Mouse (Mus musculus) neural tube, embryonic 12.5 days (tissue): ENCODE results near the gene Arf4. TPM values are rescaled to one million over a fixed set of nuclear protein-coding genes. Genes with fewer than 3 reads are reported as not detected.
"Not testable (repeated sequence)": the region's sequence is repeated elsewhere in the genome, so short reads cannot be mapped to it uniquely, and the experiment has no call there.

Experiments
- ATAC-seq: fragments of 200-750 bp; cut with Nextera tagmentation; 2 replicates; pipeline ENCODE4 v1.8.0; 2017; ENCODE audit warnings: low read depth, mild to moderate bottlenecking, moderate TSS enrichment, moderate library complexity; ENCODE audit not compliant: low FRiP score
- H3K27ac ChIP-seq: fragments of 300-500 bp; sonication (generic); 2 replicates; pipeline ENCODE4 v1.5.1; 2016
- H3K27me3 ChIP-seq: fragments of 300-500 bp; sonication (generic); replicated peaks from 2 replicates; pipeline ENCODE4 v1.6.1; 2016; ENCODE audit warnings: mild to moderate bottlenecking
- H3K36me3 ChIP-seq: fragments of 300-500 bp; sonication (generic); 2 replicates; pipeline ENCODE4 v1.6.1; 2016; ENCODE audit warnings: mild to moderate bottlenecking
- H3K4me1 ChIP-seq: fragments of 300-500 bp; sonication (generic); 2 replicates; pipeline ENCODE4 v1.6.1; 2016
- H3K4me2 ChIP-seq: fragments of 300-500 bp; sonication (generic); replicated peaks from 2 replicates; pipeline ENCODE4 v1.6.1; 2016; ENCODE audit warnings: mild to moderate bottlenecking
- H3K4me3 ChIP-seq: fragments of 300-500 bp; sonication (generic); 2 replicates; pipeline ENCODE4 v1.5.1; 2016
- H3K9ac ChIP-seq: fragments of 300-500 bp; sonication (generic); 2 replicates; pipeline ENCODE4 v1.6.1; 2016; ENCODE audit warnings: mild to moderate bottlenecking
- H3K9me3 ChIP-seq: fragments of 300-500 bp; sonication (generic); 2 replicates; pipeline ENCODE4 v1.6.1; 2016; ENCODE audit warnings: mild to moderate bottlenecking
- WGBS: fragments of 180-500 bp; shearing (Covaris S2); methylation state at CpG from one replicate; pipeline ENCODE4 v1.1.7; 2016; 5-methylcytosine and 5-hydroxymethylcytosine counted together
- polyA plus RNA-seq: library from polyadenylated mRNA; unstranded; fragments of >200 nt; fragmentation: Nextera tagmentation; extraction: Ambion mirVana; gene quantifications from 2 replicates; pipeline ENCODE4 v1.2.1, GENCODE M21; 2016

Arf4 gene
- polyA plus RNA-seq, 1 experiment from 2014 or later = 596 TPM

GRCm38 (mm10) chr14:26668371-26669291, 30.8 kb downstream of the Arf4 start:
- H3K27me3 ChIP-seq = no peaks in the 10 kb centered on the region
- peak overlapping the region; percentile 100 for H3K4me2 ChIP-seq
- ATAC-seq = peak; percentile 50; the same call in 1 of the 2 replicates
- H3K27ac ChIP-seq = peak overlapping the region; percentile 47; the same call in 1 of the 2 replicates
- peak overlapping the region; percentile 97 for H3K4me3 ChIP-seq
- 1% methylated on average over 73 of the region's 73 CpGs for WGBS
- H3K9ac ChIP-seq = peak overlapping the region; percentile 87
- H3K36me3 ChIP-seq = peaks cover 17% of the 10 kb centered on the region
- H3K4me1 ChIP-seq = peaks cover 26% of the 10 kb centered on the region
- H3K9me3 ChIP-seq = no peaks in the 10 kb centered on the region

GRCm38 (mm10) chr14:26669292-26670073, 31.6 kb downstream of the Arf4 start, which contains the start of gene Pde12:
TSS of gene Pde12 (minus strand) at chr14:26669883.
- ATAC-seq = peak; percentile 94
- H3K4me3 ChIP-seq = peak within 1 kb of the TSS; percentile 97

GRCm38 (mm10) chr14:26670964-26671363, 33.1 kb downstream of the Arf4 start:
- no peak overlapping the region for H3K9ac ChIP-seq
- H3K4me1 ChIP-seq = peaks cover 26% of the 10 kb centered on the region
- peaks cover 3% of the 10 kb centered on the region; the same call in 1 of the 2 replicates for H3K27me3 ChIP-seq
- H3K4me2 ChIP-seq = no peak overlapping the region
- no peak overlapping the region for H3K4me3 ChIP-seq
- peaks cover 2% of the 10 kb centered on the region for H3K36me3 ChIP-seq
- no peaks in the 10 kb centered on the region for H3K9me3 ChIP-seq
- ATAC-seq = no peak
- no peak overlapping the region for H3K27ac ChIP-seq

More at GRCm38 (mm10) chr14:26669292-26670073, 31.6 kb downstream of the Arf4 start, which contains the start of gene Pde12:
- no peaks in the 10 kb centered on the region for H3K9me3 ChIP-seq
- H3K9ac ChIP-seq = peak within 1 kb of the TSS; percentile 87
- H3K4me1 ChIP-seq = peaks cover 26% of the 10 kb centered on the region
- H3K4me2 ChIP-seq = peak within 1 kb of the TSS; percentile 100
- peak within 1 kb of the TSS; percentile 47; the same call in 1 of the 2 replicates for H3K27ac ChIP-seq
- H3K36me3 ChIP-seq = peaks cover 14% of the 10 kb centered on the region
- no peaks in the 10 kb centered on the region for H3K27me3 ChIP-seq
- WGBS = under 1% methylated on average over 70 of the region's 70 CpGs

GRCm38 (mm10) chr14:26671870-26672615, 34.2 kb downstream of the Arf4 start:
- 72% methylated on average over 17 of the region's 17 CpGs for WGBS

GRCm38 (mm10) chr14:26674476-26675169, 36.7 kb downstream of the Arf4 start:
- H3K4me3 ChIP-seq = not testable (repeated sequence)

More at GRCm38 (mm10) chr14:26671870-26672615, 34.2 kb downstream of the Arf4 start:
- not testable (repeated sequence) for ATAC-seq, H3K4me3 ChIP-seq, H3K4me2 ChIP-seq, H3K27ac ChIP-seq, H3K9me3 ChIP-seq, H3K27me3 ChIP-seq, H3K9ac ChIP-seq, H3K36me3 ChIP-seq
- H3K4me1 ChIP-seq = peaks cover 22% of the 10 kb centered on the region

GRCm38 (mm10) chr14:26675371-26675770, 37.5 kb downstream of the Arf4 start:
- H3K36me3 ChIP-seq = no peaks in the 10 kb centered on the region

More at GRCm38 (mm10) chr14:26674476-26675169, 36.7 kb downstream of the Arf4 start:
- not testable (repeated sequence) for H3K9me3 ChIP-seq, H3K4me1 ChIP-seq, H3K27ac ChIP-seq, H3K27me3 ChIP-seq, H3K9ac ChIP-seq, ATAC-seq, H3K4me2 ChIP-seq, H3K36me3 ChIP-seq
- WGBS = 92% methylated on average over 2 of the region's 2 CpGs

GRCm38 (mm10) chr14:26675791-26676190, 37.9 kb downstream of the Arf4 start:
- Histone ChIP-seq H3K9me3 (no peaks in the 10 kb centered on the region), H3K36me3 (no peaks in the 10 kb centered on the region), H3K4me3 (no peak overlapping the region), H3K9ac (no peak overlapping the region), H3K4me2 (no peak overlapping the region), H3K27ac (no peak overlapping the region), H3K4me1 (no peaks in the 10 kb centered on the region), H3K27me3 (peaks cover 4% of the 10 kb centered on the region; the same call in 1 of the 2 replicates)
- WGBS = 83% methylated on average over 5 of the region's 5 CpGs
- ATAC-seq = no peak

More at GRCm38 (mm10) chr14:26675371-26675770, 37.5 kb downstream of the Arf4 start:
- peaks cover 4% of the 10 kb centered on the region; the same call in 1 of the 2 replicates for H3K27me3 ChIP-seq
- H3K4me1 ChIP-seq = peaks cover 4% of the 10 kb centered on the region; the same call in 1 of the 2 replicates
- H3K27ac ChIP-seq = no peak overlapping the region
- no peak overlapping the region for H3K9ac ChIP-seq
- H3K4me3 ChIP-seq = no peak overlapping the region
- no peaks in the 10 kb centered on the region for H3K9me3 ChIP-seq
- no peak overlapping the region for H3K4me2 ChIP-seq
- WGBS = 23% methylated on average over 12 of the region's 12 CpGs
- ATAC-seq = no peak

- Histone ChIP-seq H3K36me3 (no peaks in the 10 kb centered on the region), H3K27ac (no peak overlapping the region), H3K9ac (no peak overlapping the region), H3K4me2 (no peak overlapping the region), H3K9me3 (no peaks in the 10 kb centered on the region), H3K4me3 (no peak overlapping the region), H3K27me3 (no peaks in the 10 kb centered on the region), H3K4me1 (no peaks in the 10 kb centered on the region)
- ATAC-seq = no peak
- 65% methylated on average over 2 of the region's 2 CpGs for WGBS
Measured at GRCm38 (mm10) chr14:26690727-26691126, 52.9 kb downstream of the Arf4 start.

- no peaks in the 10 kb centered on the region for H3K36me3 ChIP-seq
- H3K4me3 ChIP-seq = no peak overlapping the region
- no peak overlapping the region for H3K27ac ChIP-seq
- H3K4me1 ChIP-seq = no peaks in the 10 kb centered on the region
- H3K9me3 ChIP-seq = no peaks in the 10 kb centered on the region
- no peak overlapping the region for H3K9ac ChIP-seq
- 61% methylated on average over 2 of the region's 2 CpGs for WGBS
- ATAC-seq = no peak
- no peaks in the 10 kb centered on the region for H3K27me3 ChIP-seq
- no peak overlapping the region for H3K4me2 ChIP-seq
Measured at GRCm38 (mm10) chr14:26691363-26691762, 53.5 kb downstream of the Arf4 start.

GRCm38 (mm10) chr14:26692974-26693373, 55.1 kb downstream of the Arf4 start, which contains the start of gene Dnah12:
TSS of gene Dnah12 (plus strand) at chr14:26693274.
- ATAC-seq = no peak
- H3K27ac ChIP-seq = no peak within 1 kb of the TSS
- no peaks in the 10 kb centered on the region for H3K9me3 ChIP-seq
- H3K4me3 ChIP-seq = no peak within 1 kb of the TSS
- 89% methylated on average over 3 of the region's 3 CpGs for WGBS
- no peaks in the 10 kb centered on the region for H3K4me1 ChIP-seq
- no peaks in the 10 kb centered on the region for H3K27me3 ChIP-seq
- no peak within 1 kb of the TSS for H3K9ac ChIP-seq
- no peak within 1 kb of the TSS for H3K4me2 ChIP-seq
- H3K36me3 ChIP-seq = no peaks in the 10 kb centered on the region

GRCm38 (mm10) chr14:26697912-26698311, 60.0 kb downstream of the Arf4 start:
- Histone ChIP-seq H3K9me3 (no peaks in the 10 kb centered on the region), H3K27me3 (no peaks in the 10 kb centered on the region), H3K4me2 (no peak overlapping the region), H3K4me3 (no peak overlapping the region), H3K36me3 (no peaks in the 10 kb centered on the region), H3K9ac (no peak overlapping the region), H3K27ac (no peak overlapping the region), H3K4me1 (no peaks in the 10 kb centered on the region)
- no peak for ATAC-seq
